Mouse (Mus musculus) lung, embryonic 14.5 days (tissue): ENCODE data around the gene Crip1. TPM values are rescaled to one million over a fixed set of nuclear protein-coding genes. Genes with fewer than 3 reads are reported as not detected.

Experiments
- ATAC-seq: fragments of 200-750 bp; cut with Nextera tagmentation; 2 replicates; pipeline ENCODE4 v1.8.0; 2017; ENCODE audit warnings: mild to moderate bottlenecking, moderate TSS enrichment, moderate library complexity; ENCODE audit not compliant: insufficient read depth
- DNase-seq: peaks from one replicate; pipeline ENCODE4 v3.0.0-alpha.2; 2015
- H3K27ac ChIP-seq: fragments of 300-500 bp; sonication (generic); 2 replicates; pipeline ENCODE4 v1.5.1; 2014; ENCODE audit warnings: low read depth, mild to moderate bottlenecking, moderate library complexity
- H3K27me3 ChIP-seq: fragments of 300-500 bp; sonication (generic); 2 replicates; pipeline ENCODE4 v1.6.1; 2014; ENCODE audit warnings: low read length, control low read depth; ENCODE audit not compliant: insufficient read depth
- H3K36me3 ChIP-seq: fragments of 300-500 bp; sonication (generic); 2 replicates; pipeline ENCODE4 v1.6.1; 2014; ENCODE audit warnings: control low read depth; ENCODE audit not compliant: insufficient read depth
- H3K4me1 ChIP-seq: fragments of 300-500 bp; sonication (generic); 2 replicates; pipeline ENCODE4 v1.6.1; 2014; ENCODE audit warnings: antibody characterized with exemption, control low read depth; ENCODE audit not compliant: insufficient read depth
- H3K4me2 ChIP-seq: fragments of 300-500 bp; sonication (generic); 2 replicates; pipeline ENCODE4 v1.6.1; 2014; ENCODE audit warnings: mild to moderate bottlenecking
- H3K4me3 ChIP-seq: fragments of 300-500 bp; sonication (generic); 2 replicates; pipeline ENCODE4 v1.5.1; 2014; ENCODE audit warnings: low read depth, low read length
- H3K9ac ChIP-seq: fragments of 300-500 bp; sonication (generic); 2 replicates; pipeline ENCODE4 v1.6.1; 2014
- H3K9me3 ChIP-seq: fragments of 300-500 bp; sonication (generic); 2 replicates; pipeline ENCODE4 v1.6.1; 2016; ENCODE audit warnings: low read depth, low read length, control low read depth
- CTCF ChIP-seq: IDR thresholded peaks from 2 replicates; pipeline ENCODE4 v1.5.1; 2016; ENCODE audit warnings: antibody characterized with exemption, low read depth
- WGBS: fragments of 180-500 bp; shearing (Covaris S2); extraction: QIAGEN DNeasy Blood & Tissue Kit; methylation state at CpG from one replicate; pipeline ENCODE4 v1.1.7; 2014; 5-methylcytosine and 5-hydroxymethylcytosine counted together
- polyA plus RNA-seq: library from polyadenylated mRNA; unstranded; fragments of >200 nt; fragmentation: Nextera tagmentation; extraction: Ambion mirVana; gene quantifications from 2 replicates; pipeline ENCODE4 v1.2.1, GENCODE M21; 2014

The Crip1 gene
- 237 and 267 TPM in 2 replicates for polyA plus RNA-seq

DNA sequence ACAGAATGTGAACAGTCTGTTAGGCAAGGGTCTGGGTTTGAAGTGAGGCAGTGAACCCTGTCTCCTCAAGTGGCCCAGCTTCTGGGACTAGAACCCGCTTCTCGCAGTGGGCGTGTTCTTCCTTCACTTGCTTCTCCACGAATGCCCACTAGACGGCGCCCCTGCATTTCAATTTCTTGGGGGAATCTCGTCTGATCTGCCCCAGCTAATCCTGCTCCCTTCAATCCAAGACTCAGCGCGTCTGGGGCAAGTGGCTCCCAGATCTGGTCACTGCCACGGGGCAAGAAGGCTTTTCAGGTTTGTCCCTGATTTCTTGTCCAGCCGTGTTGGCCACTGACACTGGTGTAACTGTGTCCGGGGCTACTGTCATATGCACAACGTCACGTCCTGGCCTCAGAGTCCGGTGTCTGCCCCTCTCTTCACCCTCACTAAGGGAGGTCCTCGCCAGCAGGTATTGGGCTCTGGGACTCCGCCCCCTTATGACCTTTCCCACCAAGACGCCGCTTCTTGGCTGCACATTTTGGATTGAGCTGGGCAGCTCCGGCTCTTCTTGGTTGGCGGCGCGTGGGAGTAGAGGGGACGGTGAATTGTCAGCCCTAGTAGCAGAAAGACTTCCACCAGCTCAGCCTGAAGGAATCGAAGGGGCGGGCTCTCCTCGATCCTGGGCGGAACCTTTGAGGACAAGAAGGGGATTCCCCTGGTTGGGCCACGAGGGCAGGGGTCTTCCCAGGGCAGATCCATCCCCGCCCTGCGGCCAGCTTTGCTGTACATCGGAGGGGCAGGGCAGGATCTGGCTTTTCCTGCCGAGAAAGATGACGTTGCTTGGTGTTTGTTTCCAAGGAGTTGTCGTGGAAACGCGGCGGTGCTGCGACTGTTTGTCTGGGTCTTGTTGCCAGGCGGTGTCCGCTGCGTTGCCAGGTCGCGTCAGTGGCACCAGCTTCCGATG is at the start of gene Crip1:
Crip1 (plus strand) TSS at position 205 of the 946 bp plus-strand sequence.
- DNase-seq (peak; percentile 89), ATAC-seq (peak; percentile 3; the same call in 1 of the 2 replicates)
- WGBS: 9% methylated on average over 45 of the region's 45 CpGs
- H3K36me3 ChIP-seq: peaks cover 25% of the 10 kb centered on the region
- H3K9ac ChIP-seq: peak within 1 kb of the TSS; percentile 31
- H3K27me3 ChIP-seq: peaks cover 10% of the 10 kb centered on the region; the same call in 1 of the 2 replicates
- H3K4me2 ChIP-seq: peak within 1 kb of the TSS; percentile 54
- peak within 1 kb of the TSS; percentile 18 for H3K4me3 ChIP-seq
- peak; percentile 85 for TF ChIP-seq CTCF
- H3K27ac ChIP-seq: no peak within 1 kb of the TSS
- peaks cover 20% of the 10 kb centered on the region for H3K4me1 ChIP-seq
- H3K9me3 ChIP-seq: no peaks in the 10 kb centered on the region

DNA sequence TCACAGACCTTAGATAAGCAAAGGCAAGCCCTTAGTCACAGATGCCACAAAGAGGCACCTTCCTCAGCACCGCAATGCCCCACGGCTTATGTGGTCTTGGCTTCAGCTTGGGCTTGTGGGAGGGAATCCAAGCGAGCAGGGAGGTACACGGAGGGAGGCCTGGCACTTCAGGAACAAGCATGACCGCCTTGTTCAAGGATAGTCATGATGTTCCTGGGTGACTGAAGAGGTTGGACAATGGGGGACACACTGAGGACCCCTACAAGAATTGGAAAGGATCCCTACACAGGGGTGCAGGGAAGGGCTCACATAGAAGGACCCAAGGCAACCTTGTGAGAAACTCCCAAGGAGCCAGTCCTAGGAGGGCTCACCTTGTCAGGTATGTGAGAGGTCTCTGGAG is 49.1 kb upstream of the Crip1 start:
- no peak for TF ChIP-seq CTCF
- Histone ChIP-seq H3K36me3 (peaks cover 6% of the 10 kb centered on the region), H3K9me3 (no peaks in the 10 kb centered on the region), H3K27me3 (no peaks in the 10 kb centered on the region), H3K4me2 (peak overlapping the region; percentile 90), H3K9ac (peak overlapping the region; percentile 100), H3K27ac (no peak overlapping the region), H3K4me1 (peaks cover 7% of the 10 kb centered on the region), H3K4me3 (no peak overlapping the region; the same call in 1 of the 2 replicates)
- ATAC-seq (peak; percentile 5; the same call in 1 of the 2 replicates), DNase-seq (no peak)
- 81% methylated on average over 5 of the region's 5 CpGs for WGBS

DNA sequence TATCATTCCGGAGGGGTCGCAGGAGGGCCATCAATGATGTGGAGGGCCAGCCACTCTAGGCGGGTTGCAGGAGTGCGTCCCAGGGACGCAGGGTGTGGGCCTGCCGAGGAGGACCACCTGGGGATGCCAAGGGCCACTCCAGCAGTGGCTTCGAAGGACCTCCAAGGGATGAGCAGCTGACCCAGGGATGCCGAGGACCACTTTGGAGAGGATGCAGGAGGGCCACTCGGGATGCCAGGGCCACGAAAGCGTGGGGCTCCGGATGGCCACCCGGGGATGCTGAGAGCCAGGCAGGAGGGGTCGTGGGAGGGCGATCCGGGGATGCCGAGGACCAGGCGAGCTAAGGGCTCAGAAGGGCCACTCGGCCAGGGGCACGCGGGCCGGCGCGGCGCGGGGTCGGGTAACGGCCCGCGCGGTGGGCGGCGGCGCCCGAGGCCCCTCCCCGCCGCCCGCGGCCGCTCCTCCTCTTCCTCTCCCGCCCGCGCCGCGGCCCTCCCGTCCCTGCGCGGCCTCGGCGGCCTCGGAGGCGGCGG is 48.3 kb upstream of the Crip1 start, which contains the start of gene Mta1:
Mta1 (plus strand) TSS at position 530 of the 533 bp plus-strand sequence.
- ATAC-seq: peak; percentile 76
- peak within 1 kb of the TSS; percentile 100 for H3K9ac ChIP-seq

GRCm38 (mm10) chr12:113098530-113099151 is 47.5 kb upstream of the Crip1 start:
- ATAC-seq (peak; percentile 4; the same call in 1 of the 2 replicates), DNase-seq (peak; percentile 27)
- no peaks in the 10 kb centered on the region for H3K27me3 ChIP-seq
- H3K4me1 ChIP-seq: peaks cover 7% of the 10 kb centered on the region
- peak overlapping the region; percentile 86 for H3K27ac ChIP-seq
- H3K4me2 ChIP-seq: peak overlapping the region; percentile 90
- no peaks in the 10 kb centered on the region for H3K9me3 ChIP-seq
- peaks cover 11% of the 10 kb centered on the region for H3K36me3 ChIP-seq
- peak overlapping the region; percentile 96 for H3K4me3 ChIP-seq
- under 1% methylated on average over 39 of the region's 60 CpGs for WGBS
- no peak for TF ChIP-seq CTCF
- H3K9ac ChIP-seq: peak overlapping the region; percentile 100

More for the DNA sequence above, 48.3 kb upstream of the Crip1 start, which contains the start of gene Mta1:
- peaks cover 8% of the 10 kb centered on the region for H3K36me3 ChIP-seq
- peak within 1 kb of the TSS; percentile 86 for H3K27ac ChIP-seq
- no peak for TF ChIP-seq CTCF
- H3K4me3 ChIP-seq: peak within 1 kb of the TSS; percentile 96
- peak; percentile 82 for DNase-seq
- peak within 1 kb of the TSS; percentile 90 for H3K4me2 ChIP-seq
- no peaks in the 10 kb centered on the region for H3K9me3 ChIP-seq
- peaks cover 7% of the 10 kb centered on the region for H3K4me1 ChIP-seq
- 2% methylated on average over 16 of the region's 53 CpGs for WGBS
- no peaks in the 10 kb centered on the region for H3K27me3 ChIP-seq

- no peak for TF ChIP-seq CTCF
- Histone ChIP-seq H3K9me3 (no peaks in the 10 kb centered on the region), H3K4me1 (peaks cover 7% of the 10 kb centered on the region), H3K4me3 (peak overlapping the region; percentile 96), H3K27ac (peak overlapping the region; percentile 15; the same call in 1 of the 2 replicates), H3K36me3 (peaks cover 14% of the 10 kb centered on the region), H3K9ac (peak overlapping the region; percentile 100), H3K27me3 (no peaks in the 10 kb centered on the region), H3K4me2 (peak overlapping the region; percentile 90)
- ATAC-seq (no peak), DNase-seq (no peak)
- WGBS: 23% methylated on average over 6 of the region's 6 CpGs
Observed at GRCm38 (mm10) chr12:113099470-113100237, 46.5 kb upstream of the Crip1 start.

- H3K4me2 ChIP-seq: peak overlapping the region; percentile 90; the same call in 1 of the 2 replicates
- no peaks in the 10 kb centered on the region for H3K27me3 ChIP-seq
- peaks cover 7% of the 10 kb centered on the region for H3K4me1 ChIP-seq
- H3K9ac ChIP-seq: peak overlapping the region; percentile 15; the same call in 1 of the 2 replicates
- H3K4me3 ChIP-seq: peak overlapping the region; percentile 96; the same call in 1 of the 2 replicates
- H3K9me3 ChIP-seq: no peaks in the 10 kb centered on the region
- H3K27ac ChIP-seq: no peak overlapping the region; the same call in 1 of the 2 replicates
- 69% methylated on average over 5 of the region's 5 CpGs for WGBS
- ATAC-seq (no peak), DNase-seq (no peak)
- peaks cover 14% of the 10 kb centered on the region for H3K36me3 ChIP-seq
- TF ChIP-seq CTCF: no peak
Observed at GRCm38 (mm10) chr12:113100448-113101076, 45.6 kb upstream of the Crip1 start.
